Mouse (Mus musculus): ENCODE data around the gene Gabrb1. TPM values are rescaled to one million over a fixed set of nuclear protein-coding genes. Genes with fewer than 3 reads are reported as not detected.

Gene Gabrb1
- polyA plus RNA-seq (2012; fragmentation: generic; extraction: Trizol): under 1 TPM; under 0.01 to 0.02 TPM

GRCm38 (mm10) chr5:71657482-71658114, at the start of gene Gabrb1:
Gene Gabrb1, plus strand, starts transcription at chr5:71658113.

GRCm38 (mm10) chr5:71658115-71658497, 193 bp downstream of the Gabrb1 start, which contains the start of gene Gabra4:
Gene Gabra4, minus strand, starts transcription at chr5:71658308.

GRCm38 (mm10) chr5:72167594-72168284, 509.8 kb downstream of the Gabrb1 start, which contains the start of gene Commd8:
Gene Commd8, minus strand, starts transcription at chr5:72168189.

Other genes starting within 250 kb of the Gabrb1 start
- gene Cox7b2, start 109.9 kb upstream of the Gabrb1 start, polyA plus RNA-seq (2012; fragmentation: generic; extraction: Trizol): under 1 TPM in 1 of 2 experiments, not detected in 1; 0.39 TPM
- gene Gabra4, start 195 bp downstream of the Gabrb1 start, polyA plus RNA-seq (2012; fragmentation: generic; extraction: Trizol): not detected